Mouse (Mus musculus) right cerebral cortex, adult 2 months (tissue): ENCODE data around the gene Crybb1.

ENCODE experiments used
- DNase-seq, 2 experiments: peaks; one replicate each; pipeline ENCODE4 v3.0.0; 2021 to 2022; ENCODE audit warnings: low spot score in 2 of 2

Crybb1 gene

GRCm38 (mm10) chr5:112265515-112265914 lies 9.9 kb downstream of the Crybb1 start:
- DNase-seq, result no peak

DNA sequence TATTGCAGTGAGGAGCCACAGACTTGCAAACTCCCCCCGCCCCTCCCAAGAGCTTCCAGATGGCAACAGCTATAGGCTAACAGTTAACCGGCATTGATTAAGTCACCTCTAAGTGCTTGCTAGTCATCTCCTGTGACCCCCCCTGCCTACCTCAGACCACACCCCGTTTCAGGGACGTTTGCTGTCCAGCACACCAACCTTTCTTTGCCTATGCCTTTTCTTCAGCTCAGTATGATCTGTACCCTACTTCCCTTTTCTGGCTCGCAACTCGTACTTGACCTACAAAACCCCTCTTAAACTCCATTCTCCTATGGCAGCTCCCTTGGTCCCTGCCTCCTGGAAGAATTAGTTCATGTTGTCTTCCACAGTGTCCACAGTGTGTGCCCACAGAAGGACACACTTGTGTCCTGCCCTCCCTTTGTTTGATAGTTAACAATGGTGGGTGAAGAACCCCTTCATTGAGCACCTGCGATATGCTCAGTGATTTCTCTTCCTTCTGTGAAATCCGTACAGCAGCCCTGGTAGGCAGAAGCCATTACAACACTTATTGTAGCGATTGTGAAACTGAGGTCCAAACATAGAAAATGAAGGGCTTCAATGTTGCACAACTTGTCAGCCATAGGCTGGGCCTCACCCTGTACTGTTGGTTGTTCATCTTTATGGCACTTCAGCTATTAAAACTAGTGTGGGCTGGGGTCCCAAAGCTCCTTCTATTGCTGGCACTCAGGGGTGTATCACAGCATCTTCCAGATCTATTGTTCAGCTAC lies 10.6 kb downstream of the Crybb1 start:
- DNase-seq, result no peak

DNA sequence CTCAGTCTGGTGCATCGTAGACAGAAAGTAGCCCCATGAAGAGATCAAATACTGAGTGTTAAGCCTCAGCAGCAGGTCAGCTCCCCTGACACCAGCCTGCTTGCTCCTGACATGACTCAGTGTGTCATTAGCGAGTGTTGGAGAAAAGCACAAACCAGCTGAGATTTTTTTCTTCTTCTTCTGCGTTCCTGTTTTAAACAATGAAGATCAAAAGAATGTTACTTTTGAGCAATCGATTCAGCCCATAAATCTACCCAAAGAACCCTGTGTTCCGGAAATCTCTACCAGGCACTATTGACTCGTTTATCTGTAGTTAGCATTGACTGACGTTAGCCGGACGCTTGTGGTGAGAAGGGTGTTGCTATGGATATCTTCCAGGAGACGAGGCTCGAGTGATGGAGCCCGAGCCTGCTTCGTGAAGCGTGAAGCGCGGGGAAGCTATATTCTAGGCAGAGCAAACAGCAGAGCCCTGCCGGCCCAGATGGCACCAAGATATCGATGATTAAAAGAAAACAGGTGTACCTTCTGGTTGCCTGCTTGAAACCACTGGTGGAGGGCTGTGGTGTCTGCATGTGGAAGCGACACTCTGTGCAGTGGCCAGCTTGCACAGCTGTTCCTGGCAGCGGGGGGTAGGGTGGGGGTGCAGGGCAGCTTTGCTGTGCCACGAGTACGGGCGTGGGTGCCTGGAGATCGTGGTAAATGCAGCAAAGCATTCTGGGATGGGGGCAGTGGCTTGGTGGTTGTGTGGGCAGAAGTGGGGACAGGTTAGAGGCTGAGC lies 15.3 kb downstream of the Crybb1 start:
- peak; percentile 53 to 60 for DNase-seq

DNA sequence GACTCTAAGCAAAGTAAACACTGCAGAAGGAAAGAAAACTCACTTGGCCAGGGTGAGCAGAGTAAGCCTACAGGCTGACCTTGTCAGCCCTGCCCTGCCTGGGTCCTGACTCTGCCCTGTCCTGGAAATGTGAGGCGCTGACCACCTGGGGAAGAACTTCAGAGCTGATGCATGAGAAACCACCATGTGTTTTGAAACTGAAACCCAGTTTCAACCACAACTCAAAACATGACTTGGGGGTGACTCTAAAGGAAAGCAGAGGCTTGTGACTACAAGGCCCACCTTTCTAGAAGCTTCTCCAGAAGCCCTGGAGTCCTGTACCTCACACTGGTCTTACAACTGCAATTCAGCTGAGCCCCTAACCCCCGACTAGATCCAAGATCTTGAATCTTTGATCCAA lies 17.3 kb downstream of the Crybb1 start:
- DNase-seq, result no peak

DNA sequence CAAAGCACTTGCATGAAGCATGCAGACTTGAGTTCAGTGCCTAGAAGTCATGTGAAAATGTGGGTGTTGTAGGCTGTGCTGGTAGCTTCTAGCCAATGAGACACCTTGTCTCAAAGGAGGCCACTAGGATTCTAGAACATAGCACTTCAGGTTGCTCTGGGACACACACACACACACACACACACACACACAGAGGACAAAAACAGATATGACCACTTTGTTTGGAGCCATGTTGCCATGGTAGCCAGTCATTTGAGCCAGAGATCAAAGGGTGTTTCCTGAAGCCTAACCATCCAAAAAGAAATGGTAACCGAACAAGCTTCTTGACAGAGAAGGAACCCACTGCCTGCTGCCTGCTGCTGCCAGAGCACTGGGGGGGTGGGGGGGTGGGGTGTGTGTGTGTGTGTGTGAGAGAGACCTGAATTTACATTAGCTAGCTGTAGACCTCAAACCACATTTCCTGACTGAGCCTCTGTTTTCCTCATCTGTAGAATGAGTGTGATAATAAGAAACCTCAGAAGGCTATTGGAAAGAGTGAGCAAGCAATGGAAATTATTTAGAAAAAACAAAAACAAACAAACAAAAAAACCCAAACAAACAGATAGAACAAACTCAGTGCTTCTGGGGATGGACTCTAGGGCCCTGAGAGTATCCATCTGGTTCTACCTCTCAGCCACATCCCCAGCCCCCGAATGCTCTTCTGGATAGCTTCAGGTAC lies 18.3 kb downstream of the Crybb1 start:
- no peak for DNase-seq

- DNase-seq, result no peak
Observed at GRCm38 (mm10) chr5:112275021-112275804, 19.6 kb downstream of the Crybb1 start.

GRCm38 (mm10) chr5:112276267-112276873 lies 20.8 kb downstream of the Crybb1 start, which contains the start of gene Tpst2:
TSS of gene Tpst2 (plus strand) at chr5:112276691.
- DNase-seq, result peak; percentile 99 to 100

DNA sequence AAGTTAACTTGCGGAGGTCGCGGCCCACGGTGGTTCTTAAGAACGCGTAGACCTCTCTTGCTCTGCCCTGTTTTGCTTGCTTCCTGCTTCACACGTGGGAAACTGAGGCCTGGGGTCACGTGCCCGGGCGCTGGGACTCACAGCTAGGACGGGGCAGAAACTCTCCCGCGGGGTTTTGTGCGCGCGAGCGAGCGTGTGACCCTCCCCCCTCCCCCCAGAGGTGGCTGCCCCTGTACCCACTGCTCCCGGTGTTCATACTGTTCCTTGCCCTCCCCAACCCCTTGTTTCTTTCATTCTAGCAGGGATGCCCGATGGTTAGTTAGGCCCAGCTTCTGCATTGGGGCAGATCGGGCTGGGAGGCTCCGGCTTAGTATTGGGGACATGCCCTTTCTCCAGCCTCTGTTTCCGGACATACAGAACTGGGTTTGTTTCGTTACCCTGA lies 21.3 kb downstream of the Crybb1 start:
- no peak for DNase-seq

DNA sequence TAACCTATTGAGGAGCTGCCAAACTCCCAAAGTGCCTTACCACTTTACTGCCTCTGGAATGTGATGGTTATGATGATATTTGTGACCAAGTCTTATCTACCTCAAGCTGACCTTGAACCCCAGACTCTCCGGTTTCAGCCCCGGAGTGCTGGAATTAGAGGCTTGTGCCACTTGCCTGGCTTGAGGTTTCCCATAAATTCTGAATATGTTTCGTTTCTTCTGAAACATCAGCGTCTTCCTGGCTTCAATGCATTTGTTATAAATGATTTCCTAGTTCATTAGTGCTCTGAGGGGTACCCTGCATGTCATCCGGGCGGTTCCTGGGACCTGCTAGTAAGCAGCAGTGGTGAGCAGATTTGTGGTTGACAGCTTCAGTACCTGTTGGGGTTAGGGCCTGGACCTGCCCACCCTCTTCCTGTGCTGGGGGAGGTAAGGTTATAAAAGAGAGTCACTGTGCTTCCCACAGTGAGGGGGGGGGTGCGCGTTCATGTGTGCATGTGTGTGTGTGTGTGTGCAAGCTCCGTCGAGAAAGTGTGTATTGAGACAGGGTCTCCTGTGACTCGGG lies 22.4 kb downstream of the Crybb1 start:
- no peak for DNase-seq

GRCm38 (mm10) chr5:112279181-112280021 lies 23.8 kb downstream of the Crybb1 start:
- DNase-seq, result no peak

DNA sequence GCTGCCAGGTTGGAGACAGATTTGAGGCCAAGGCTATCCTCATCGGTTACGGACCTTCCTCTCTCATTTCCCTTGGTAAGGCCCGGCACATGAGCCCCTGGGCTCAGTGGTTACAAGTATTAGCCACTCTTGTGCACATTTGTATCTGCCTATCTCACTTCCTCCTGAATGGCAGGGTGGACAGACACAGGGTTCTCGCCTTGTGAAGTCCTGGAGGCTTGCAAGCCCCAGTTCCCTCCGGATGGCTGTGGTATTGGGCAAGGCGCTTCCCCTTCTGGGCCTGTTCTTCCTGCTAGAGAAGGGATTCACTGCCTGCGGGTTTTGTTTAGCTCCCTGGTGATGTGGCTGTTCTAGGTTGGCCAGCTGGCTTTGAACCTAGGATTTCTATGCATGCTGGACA lies 24.5 kb downstream of the Crybb1 start:
- DNase-seq, result no peak

- no peak for DNase-seq
Observed at GRCm38 (mm10) chr5:112280863-112281660, 25.4 kb downstream of the Crybb1 start.

DNA sequence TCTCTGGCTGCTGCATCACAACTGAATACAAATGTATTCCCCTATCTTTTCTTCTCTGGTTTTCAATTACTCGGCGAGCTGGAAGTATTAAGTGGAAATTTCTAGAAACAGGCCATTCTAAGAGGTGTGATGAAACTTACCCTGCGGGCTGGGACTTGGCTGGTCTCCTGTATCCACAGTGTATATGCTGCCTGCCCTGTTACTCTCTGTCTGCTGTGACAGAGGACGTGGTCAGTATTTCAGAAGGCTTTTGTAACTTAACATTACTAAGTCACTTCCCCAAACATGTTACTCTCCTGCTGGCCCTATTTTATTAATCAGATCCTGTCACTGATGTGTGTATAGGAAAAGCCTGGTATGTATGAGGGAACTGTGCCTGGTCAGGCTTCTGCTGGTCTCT lies 26.1 kb downstream of the Crybb1 start:
- no peak for DNase-seq

GRCm38 (mm10) chr5:112282123-112282779 lies 26.6 kb downstream of the Crybb1 start:
- DNase-seq, result no peak

DNA sequence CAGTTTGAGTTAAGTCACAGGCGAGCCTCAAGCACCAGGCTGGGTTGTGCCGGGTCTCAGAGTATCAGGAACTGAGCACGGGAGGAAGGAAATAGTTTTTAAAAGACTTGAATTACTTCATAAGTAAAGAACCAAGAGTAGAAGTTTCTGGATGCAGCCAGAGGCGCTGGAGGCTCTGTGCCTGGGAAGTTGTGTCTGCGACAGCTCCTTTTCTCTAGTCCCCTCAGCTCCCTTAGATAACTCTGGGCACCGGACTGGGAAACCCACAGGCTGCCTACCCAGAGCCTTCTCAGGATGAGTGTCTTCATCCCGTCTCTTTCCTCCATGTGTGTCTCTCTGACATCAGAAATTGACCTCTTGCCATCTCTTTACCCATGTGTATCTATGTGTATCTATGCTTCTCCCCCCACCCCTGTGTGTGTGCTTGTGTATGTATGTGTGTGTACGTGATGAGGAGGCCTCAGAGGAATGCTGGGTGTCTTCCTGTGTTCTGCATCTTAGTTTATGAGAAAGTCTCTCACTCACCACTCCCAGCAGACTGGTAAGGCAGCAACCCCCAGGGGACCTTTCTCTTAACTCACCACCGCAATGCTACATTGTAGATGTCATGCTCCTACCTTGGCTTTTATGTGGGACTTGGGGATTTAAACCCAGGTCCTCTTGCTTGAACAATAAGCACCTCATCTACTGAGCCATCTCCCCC lies 27.3 kb downstream of the Crybb1 start:
- no peak for DNase-seq

DNA sequence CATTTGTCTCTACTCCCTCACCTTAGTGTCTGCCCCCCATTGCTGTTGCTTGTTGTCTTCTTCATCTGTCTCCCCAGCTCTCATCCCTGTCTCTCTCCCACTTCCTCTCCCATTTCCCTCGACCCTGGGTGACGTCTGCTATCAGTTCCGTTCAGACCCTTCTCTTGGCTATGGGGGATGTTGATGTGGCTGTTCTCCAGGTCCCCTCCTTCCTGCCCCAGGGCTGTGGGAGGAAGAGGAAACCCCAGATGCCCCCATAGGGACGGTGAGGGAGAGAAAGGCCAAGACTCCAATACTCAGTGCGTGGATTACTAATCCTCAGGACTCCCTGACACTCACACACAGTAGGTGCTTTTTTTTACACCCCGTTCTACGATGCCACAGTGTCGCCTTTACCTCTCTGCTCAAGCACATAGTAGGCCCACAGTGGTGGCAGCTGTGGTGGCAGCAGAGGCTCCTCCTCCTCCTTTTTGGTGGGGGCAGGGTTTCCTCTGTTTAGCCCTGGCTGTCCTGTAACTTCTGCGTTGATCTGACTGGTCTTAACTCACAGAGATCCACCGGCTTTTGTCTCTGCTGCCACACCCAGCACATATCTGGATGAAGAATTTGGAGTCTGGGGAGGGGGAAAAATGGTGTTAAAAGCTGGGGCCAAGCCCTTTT lies 28.1 kb downstream of the Crybb1 start:
- no peak for DNase-seq

- no peak for DNase-seq
Observed at GRCm38 (mm10) chr5:112284203-112284582, 28.6 kb downstream of the Crybb1 start.
